Mouse (Mus musculus): ENCODE measurements around the gene Tex26.

- TF ChIP-seq CTCF (IDR thresholded peaks at IDR 0.05; ENCODE audit: low read depth), result no peak
- TF ChIP-seq EP300 (IDR thresholded peaks at IDR 0.05; ENCODE audit: low read depth), result no peak
Measured at GRCm38 (mm10) chr5:149503423-149504175, 64.1 kb downstream of the Tex26 start.
